Mouse (Mus musculus): ENCODE measurements around the gene Rbm6. TPM values are rescaled to one million over a fixed set of nuclear protein-coding genes. Genes with fewer than 3 reads are reported as not detected.
A peak's percentile ranks its signal among the peaks of the same experiment; 100 is the strongest.

Rbm6 gene
- total RNA-seq, 2 experiments from 2014 or later = 18.0 to 19.7 TPM

- intact Hi-C loops (cut with DNase I; ENCODE audit: low total_unique reads) = no loop called here
Observed at GRCm38 (mm10) chr9:107890260-107890659, 17.2 kb upstream of the Rbm6 start.

GRCm38 (mm10) chr9:107888267-107888850, 15.3 kb upstream of the Rbm6 start:
- intact Hi-C loops (cut with DNase I; ENCODE audit: low total_unique reads) = no loop called here
- peak; percentile 38 for DNase-seq

More at GRCm38 (mm10) chr9:107890260-107890659, 17.2 kb upstream of the Rbm6 start:
- DNase-seq = no peak

DNA sequence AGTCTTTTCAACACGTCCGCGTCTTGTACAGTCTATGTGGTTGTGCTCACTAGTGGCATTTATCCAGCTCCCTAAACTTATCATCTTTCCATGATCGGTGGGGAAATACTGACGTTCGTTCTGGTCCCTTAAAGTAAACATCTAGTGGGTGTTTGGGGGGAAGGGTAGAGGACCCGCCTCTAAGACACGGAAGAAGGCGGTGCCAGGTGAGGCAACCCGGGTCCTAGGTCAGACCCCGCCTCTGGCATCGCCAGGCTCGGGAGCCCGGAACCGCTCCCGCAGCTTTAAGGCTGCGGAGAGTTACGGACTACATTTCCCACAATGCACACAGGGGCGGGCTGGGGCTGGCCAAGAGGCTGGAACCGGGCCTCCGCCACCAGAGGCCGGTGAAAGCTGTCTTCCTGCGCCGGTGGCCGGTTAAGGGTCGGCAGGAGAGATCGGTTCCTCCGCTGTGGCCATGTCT, 14.8 kb upstream of the Rbm6 start, which contains the start of gene Mon1a:
Mon1a (plus strand) TSS at position 348 of the 463 bp plus-strand sequence.
- peak; percentile 83 for DNase-seq
- intact Hi-C loops (cut with DNase I; ENCODE audit: low total_unique reads) = no loop called here

DNA sequence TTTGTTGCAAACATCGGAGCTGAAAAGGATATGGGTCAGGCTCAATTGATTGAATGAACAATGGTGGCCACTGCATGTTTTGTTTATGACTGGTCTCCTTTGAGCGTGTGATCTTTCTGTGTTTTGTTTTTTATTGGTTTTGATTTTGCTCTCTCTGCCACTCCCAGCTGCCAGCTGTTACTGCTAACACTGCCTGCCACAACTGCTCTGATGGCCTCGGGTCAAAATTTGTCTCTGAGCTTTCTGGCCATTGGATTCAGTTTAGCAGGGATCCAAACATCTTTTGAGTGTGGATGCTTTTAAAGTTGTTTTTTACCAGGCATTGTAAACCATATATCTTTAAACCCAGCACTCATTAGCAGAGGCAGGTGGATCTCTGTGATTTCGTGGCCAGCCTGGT, 7.4 kb upstream of the Rbm6 start:
- intact Hi-C loops (cut with DNase I; ENCODE audit: low total_unique reads) = no loop called here
- no peak for DNase-seq

- intact Hi-C loops (cut with DNase I; ENCODE audit: low total_unique reads) = no loop called here
- peak; percentile 95 for DNase-seq
Observed at GRCm38 (mm10) chr9:107872350-107873098, 513 bp downstream of the Rbm6 start.

DNA sequence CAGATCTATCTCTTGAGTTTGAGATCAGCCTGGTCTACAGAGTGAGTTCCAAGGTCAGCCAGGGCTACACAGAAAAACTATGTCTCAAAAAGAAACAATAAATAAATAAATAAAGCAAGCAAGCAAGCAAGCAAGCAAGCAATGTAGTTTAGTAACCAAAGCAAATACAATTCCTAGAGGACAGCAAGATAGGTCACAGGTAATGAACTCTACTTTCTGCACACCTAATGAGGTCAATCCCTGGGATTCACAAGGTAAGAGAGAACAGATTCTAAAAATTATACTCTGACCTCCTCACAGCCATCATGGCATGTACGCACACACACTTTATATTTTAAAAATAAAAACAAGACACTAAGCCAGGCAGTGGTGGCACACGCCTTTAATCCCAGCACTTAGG, 7.0 kb downstream of the Rbm6 start:
- no peak for DNase-seq
- intact Hi-C loops (cut with DNase I; ENCODE audit: low total_unique reads) = no loop called here

DNA sequence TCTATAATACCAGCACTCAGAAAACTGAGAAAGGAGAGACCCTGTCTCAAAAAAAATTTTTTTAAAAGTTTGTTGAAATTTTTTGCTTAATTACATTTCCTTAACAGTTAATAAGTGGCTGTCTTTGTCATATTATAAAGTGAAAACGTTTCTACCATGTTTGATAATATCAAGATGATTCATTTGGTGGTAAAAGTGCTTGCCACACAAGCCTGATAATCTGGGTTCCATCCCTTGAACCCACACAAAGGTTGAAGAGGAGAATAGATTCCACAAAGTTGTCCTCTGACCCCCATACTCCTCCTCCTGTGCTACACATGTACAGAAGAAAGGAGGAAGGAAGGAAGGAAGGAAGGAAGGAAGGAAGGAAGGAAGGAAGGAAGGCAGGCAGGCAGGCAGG, 8.5 kb downstream of the Rbm6 start:
- intact Hi-C loops (cut with DNase I; ENCODE audit: low total_unique reads) = no loop called here
- no peak for DNase-seq

- intact Hi-C loops (cut with DNase I; ENCODE audit: low total_unique reads) = no loop called here
- no peak for DNase-seq
Observed at GRCm38 (mm10) chr9:107858343-107858742, 14.7 kb downstream of the Rbm6 start.

- intact Hi-C loops (cut with DNase I; ENCODE audit: low total_unique reads) = no loop called here
- DNase-seq = no peak
Observed at GRCm38 (mm10) chr9:107848922-107849321, 24.1 kb downstream of the Rbm6 start.

DNA sequence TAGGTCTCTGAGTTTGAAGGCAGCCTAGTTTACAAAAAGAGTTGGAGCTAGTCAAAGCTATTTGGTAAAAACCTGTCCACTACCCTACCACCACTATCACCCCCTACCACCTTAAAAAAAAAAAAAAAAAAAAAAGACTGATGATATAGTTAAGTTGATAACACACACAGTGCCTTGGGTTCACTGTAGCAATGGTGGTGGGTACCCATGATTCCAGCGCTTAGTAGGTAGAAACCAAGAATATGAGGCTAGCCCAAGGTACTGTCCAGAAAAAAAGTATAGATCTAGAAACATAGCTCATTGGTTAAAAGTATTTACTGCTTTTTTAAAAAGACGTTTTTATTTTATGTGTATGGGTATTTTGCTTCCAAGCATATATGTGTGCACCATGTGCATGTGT, 30.3 kb downstream of the Rbm6 start:
- intact Hi-C loops (cut with DNase I; ENCODE audit: low total_unique reads) = no loop called here
- DNase-seq = no peak

- intact Hi-C loops (cut with DNase I; ENCODE audit: low total_unique reads) = no loop called here
- no peak for DNase-seq
Observed at GRCm38 (mm10) chr9:107838869-107839268, 34.2 kb downstream of the Rbm6 start.

- no peak for DNase-seq
- intact Hi-C loops (cut with DNase I; ENCODE audit: low total_unique reads) = no loop called here
Observed at GRCm38 (mm10) chr9:107833826-107834225, 39.2 kb downstream of the Rbm6 start.

GRCm38 (mm10) chr9:107831765-107832164, 41.3 kb downstream of the Rbm6 start:
- intact Hi-C loops (cut with DNase I; ENCODE audit: low total_unique reads) = no loop called here
- no peak for DNase-seq

GRCm38 (mm10) chr9:107812132-107812531, 60.9 kb downstream of the Rbm6 start:
- intact Hi-C loops (cut with DNase I; ENCODE audit: low total_unique reads) = no loop called here
- no peak for DNase-seq

DNA sequence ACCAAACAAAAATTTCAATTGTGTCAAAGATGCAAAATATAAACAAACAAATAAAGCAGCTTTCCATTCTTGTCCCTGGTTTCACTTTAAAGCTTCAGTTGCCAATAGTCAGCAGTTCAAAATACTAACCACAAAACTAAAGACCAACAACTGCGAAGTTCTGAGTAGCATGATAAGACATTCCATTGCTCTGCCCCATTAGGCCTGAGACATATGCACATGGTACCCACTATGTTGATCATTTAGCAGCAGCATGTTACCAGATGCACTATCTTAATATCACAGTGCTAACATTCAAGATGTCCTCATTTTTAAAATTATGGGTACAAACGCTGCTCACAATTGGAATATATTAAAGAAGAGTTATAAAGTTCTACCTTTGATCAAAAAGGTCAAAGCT, 62.1 kb downstream of the Rbm6 start:
- intact Hi-C loops (cut with DNase I; ENCODE audit: low total_unique reads) = no loop called here
- no peak for DNase-seq

DNA sequence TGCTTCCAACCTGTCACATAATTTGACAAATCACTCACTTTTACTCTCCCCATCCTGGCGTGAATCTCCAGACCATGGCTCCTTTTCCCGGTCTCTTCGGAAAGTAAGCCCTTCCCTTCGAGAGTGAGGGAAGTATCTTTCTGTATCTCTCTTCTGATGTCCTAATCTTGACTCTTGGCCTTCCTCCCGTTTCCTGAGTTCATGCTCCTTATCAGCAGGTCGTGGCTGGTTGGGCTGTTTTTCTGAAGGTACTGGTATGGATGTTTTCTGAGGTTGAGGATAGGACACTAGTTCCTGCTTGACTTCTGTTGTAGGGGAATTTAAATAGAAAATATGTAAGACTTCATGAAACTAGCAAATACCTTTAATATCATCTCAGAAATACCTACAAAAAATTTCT, 81.3 kb downstream of the Rbm6 start:
- intact Hi-C loops (cut with DNase I; ENCODE audit: low total_unique reads) = no loop called here
- no peak for DNase-seq

GRCm38 (mm10) chr9:107782536-107783203, 90.4 kb downstream of the Rbm6 start:
- intact Hi-C loops (cut with DNase I; ENCODE audit: low total_unique reads) = no loop called here
- DNase-seq = no peak

- no peak for DNase-seq
- intact Hi-C loops (cut with DNase I; ENCODE audit: low total_unique reads) = no loop called here
Observed at GRCm38 (mm10) chr9:107776809-107777208, 96.2 kb downstream of the Rbm6 start.

- intact Hi-C loops (cut with DNase I; ENCODE audit: low total_unique reads) = no loop called here
- DNase-seq = peak; percentile 52
Observed at GRCm38 (mm10) chr9:107774411-107774810, 98.6 kb downstream of the Rbm6 start.

- intact Hi-C loops (cut with DNase I; ENCODE audit: low total_unique reads) = no loop called here
- DNase-seq = no peak
Observed at GRCm38 (mm10) chr9:107771782-107772181, 101.3 kb downstream of the Rbm6 start.
